ENCODE assay signal across 8 mouse cellular contexts in the genomic region with DNA sequence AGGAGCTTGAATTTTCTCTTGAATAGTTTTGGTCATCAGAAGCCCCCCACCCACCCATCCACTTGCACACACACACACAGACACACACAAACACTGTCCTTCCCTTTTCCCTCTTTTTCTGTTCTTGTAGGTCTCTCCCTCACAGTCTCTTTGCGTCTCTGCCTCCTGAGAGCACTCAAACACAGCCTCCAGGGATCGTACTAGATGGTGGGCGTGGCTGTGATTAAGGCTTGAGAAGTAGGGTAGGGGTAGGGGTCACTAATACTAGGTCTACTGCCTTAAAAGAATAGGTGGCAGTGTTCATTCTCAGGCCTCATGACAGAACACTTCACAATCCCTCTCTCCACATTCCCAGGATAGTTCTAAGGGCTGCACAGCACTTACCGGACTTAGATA. TPM values are rescaled to one million over a fixed set of nuclear protein-coding genes. Genes with fewer than 3 reads are reported as not detected.
DNase-seq lines count a peak whose midpoint lies in the region; ATAC-seq and TF ChIP-seq lines count a peak whose summit lies in the region.

TSS of gene Zmym3 (minus strand) at position 150 of the 396 bp plus-strand sequence.

- H3K9ac ChIP-seq in limb, embryonic 13.5 days, result peak within 1 kb of the TSS; percentile 74
- H3K9ac ChIP-seq in midbrain, postnatal 0 days (replicated peaks; ENCODE audit: low read length, poor library complexity, severe bottlenecking), result peak within 1 kb of the TSS; percentile 80

- ATAC-seq in limb, embryonic 13.5 days (ENCODE audit: low FRiP score, low read depth), result no peak
- peak; percentile 1; the same call in 1 of the 2 replicates for ATAC-seq in midbrain, postnatal 0 days (ENCODE audit: low FRiP score)

- DNase-seq in thymus, postnatal 0 days (ENCODE audit: low spot score), result no peak
- DNase-seq in thymus, postnatal 36 days, result no peak
- DNase-seq in embryo, embryonic 11 days, result peak; percentile 25
- DNase-seq in heart, postnatal 25 days (ENCODE audit: low spot score), result no peak
- peak; percentile 2 for DNase-seq in midbrain, postnatal 0 days (ENCODE audit: low spot score)
- no peak for DNase-seq in ovary, postnatal 10 days (ENCODE audit: low spot score)
- DNase-seq in T-cell, adult 2 months (ENCODE audit: low spot score), result no peak

- peaks cover 7% of the 10 kb centered on the region for H3K36me3 ChIP-seq in limb, embryonic 13.5 days
- H3K36me3 ChIP-seq in midbrain, postnatal 0 days (ENCODE audit: insufficient read depth, low read length), result 0 out of 2 replicates have a peak, but pooled peaks cover 2% of the 10 kb centered on the region

- 24% methylated on average over 4 of the region's 4 CpGs for WGBS in limb, embryonic 13.5 days
- 26% methylated on average over 4 of the region's 4 CpGs for WGBS in midbrain, postnatal 0 days

- H3K27ac ChIP-seq in limb, embryonic 13.5 days, result peak within 1 kb of the TSS; percentile 76; the same call in 1 of the 2 replicates
- H3K27ac ChIP-seq in midbrain, postnatal 0 days (ENCODE audit: low read depth, low read length), result peak within 1 kb of the TSS; percentile 86

- TF ChIP-seq CTCF in midbrain, postnatal 0 days (IDR thresholded peaks at IDR 0.05), result no peak

- peak within 1 kb of the TSS; percentile 59 for H3K4me3 ChIP-seq in limb, embryonic 13.5 days
- H3K4me3 ChIP-seq in midbrain, postnatal 0 days (ENCODE audit: low read depth, low read length), result peak within 1 kb of the TSS; percentile 49

- peaks cover 15% of the 10 kb centered on the region for H3K4me1 ChIP-seq in limb, embryonic 13.5 days
- H3K4me1 ChIP-seq in midbrain, postnatal 0 days (ENCODE audit: insufficient read depth, low read length), result no peaks in the 10 kb centered on the region

- no peaks in the 10 kb centered on the region for H3K9me3 ChIP-seq in limb, embryonic 13.5 days
- no peaks in the 10 kb centered on the region for H3K9me3 ChIP-seq in midbrain, postnatal 0 days (ENCODE audit: low read length)

- peak within 1 kb of the TSS; percentile 62 for H3K4me2 ChIP-seq in limb, embryonic 13.5 days (replicated peaks)
- H3K4me2 ChIP-seq in midbrain, postnatal 0 days (ENCODE audit: low read depth, low read length, poor library complexity, severe bottlenecking), result peak within 1 kb of the TSS; percentile 71

- intact Hi-C loops in heart, postnatal 25 days (cut with DNase I), result loop anchor here (2.0 to 10.0 kb wide), 2 partner anchors 88 to 286 kb away; no protein-coding TSS in a partner anchor

- peaks cover 12% of the 10 kb centered on the region; the same call in 1 of the 2 replicates for H3K27me3 ChIP-seq in limb, embryonic 13.5 days
- H3K27me3 ChIP-seq in midbrain, postnatal 0 days (ENCODE audit: insufficient read depth, low read length), result no peaks in the 10 kb centered on the region

RNA-seq across cellular contexts. Expression of gene Zmym3, which starts in this region (rescaled TPM):
- 23.9 and 26.8 TPM in 2 replicates for polyA plus RNA-seq in thymus, postnatal 0 days (2015; fragmentation: Nextera tagmentation; extraction: Ambion mirVana)
- total RNA-seq in heart, postnatal 25 days (2021), result 10 to 100 TPM; 12.9 to 18.9 TPM
- polyA plus RNA-seq in limb, embryonic 13.5 days (2015; fragmentation: Nextera tagmentation; extraction: Ambion mirVana), result 43.7 and 48.0 TPM in 2 replicates
- total RNA-seq in midbrain, postnatal 0 days (2014; rRNA removed), result 226 and 247 TPM in 2 replicates
- 117 and 129 TPM in 2 replicates for polyA plus RNA-seq in midbrain, postnatal 0 days (2015; fragmentation: Nextera tagmentation; extraction: Ambion mirVana)

Comparison
In these comparisons a context has a peak if more than half of its experiments do, and no peak if none do; other contexts are left out.
1. RNA of gene Zmym3 (total RNA-seq): 226 to 247 TPM in midbrain, postnatal 0 days; 12.9 to 18.9 TPM in heart, postnatal 25 days; every median in the first group is over 10 times any median in the second.
2. DNase-seq: peak in embryo, embryonic 11 days (single experiment) and midbrain, postnatal 0 days (single experiment); none in thymus, postnatal 0 days (single experiment), thymus, postnatal 36 days (0 of 2), heart, postnatal 25 days (single experiment), ovary, postnatal 10 days (single experiment) and T-cell, adult 2 months (single experiment).